9 mouse cellular contexts compared by ENCODE assay signal in genomic region chr11:60141285-60141608, GRCm38 (mm10). TPM values are rescaled to one million over a fixed set of nuclear protein-coding genes. Genes with fewer than 3 reads are reported as not detected.
DNase-seq lines count a peak whose midpoint lies in the region; ATAC-seq and TF ChIP-seq lines count a peak whose summit lies in the region.
"Had no signal": no experiment of that assay in that cellular context is flagged by ENCODE, and none has a peak within 500 bp of the region (broad histone marks: within the 10 kb centered on the region; RNA-seq: fewer than 3 reads in every experiment).

No protein-coding gene starts in this region.

- TF ChIP-seq CTCF in kidney, postnatal 0 days (IDR thresholded peaks at IDR 0.05; ENCODE audit: low read depth) = no peak
- TF ChIP-seq CTCF in midbrain, postnatal 0 days (IDR thresholded peaks at IDR 0.05) = no peak

- H3K27ac ChIP-seq in kidney, postnatal 0 days = no peak overlapping the region
- H3K27ac ChIP-seq in hindbrain, embryonic 16.5 days (ENCODE audit: low read depth, low read length) = peak overlapping the region; percentile 76
- peak overlapping the region; percentile 65 for H3K27ac ChIP-seq in midbrain, postnatal 0 days (ENCODE audit: low read depth, low read length)

- DNase-seq in kidney, postnatal 0 days (ENCODE audit: low spot score) = peak; percentile 25
- DNase-seq in kidney, postnatal 10 days = no peak
- peak; percentile 37 to 43 for DNase-seq in cerebellum, postnatal 14 days
- peak; percentile 23 for DNase-seq in midbrain, postnatal 0 days (ENCODE audit: low spot score)
- no peak for DNase-seq in lung, postnatal 14 days
- no peak for DNase-seq in urinary bladder, postnatal 4 days (ENCODE audit: low spot score in 2 of 2)

- H3K4me1 ChIP-seq in kidney, postnatal 0 days (replicated peaks; ENCODE audit: insufficient read depth, low read length) = peaks cover 23% of the 10 kb centered on the region
- H3K4me1 ChIP-seq in hindbrain, embryonic 16.5 days (ENCODE audit: control insufficient read depth, insufficient read depth, low read depth, low read length) = peaks cover 49% of the 10 kb centered on the region
- H3K4me1 ChIP-seq in midbrain, postnatal 0 days (ENCODE audit: insufficient read depth, low read length) = peaks cover 39% of the 10 kb centered on the region; the same call in 1 of the 2 replicates

- peak overlapping the region; percentile 98 for H3K4me2 ChIP-seq in kidney, postnatal 0 days (ENCODE audit: low read length)
- peak overlapping the region; percentile 84 for H3K4me2 ChIP-seq in hindbrain, embryonic 16.5 days (ENCODE audit: low read length)
- peak overlapping the region; percentile 87 for H3K4me2 ChIP-seq in midbrain, postnatal 0 days (ENCODE audit: low read depth, low read length, poor library complexity, severe bottlenecking)

- no peaks in the 10 kb centered on the region for H3K27me3 ChIP-seq in kidney, postnatal 0 days (ENCODE audit: insufficient read depth, low read length)
- no peaks in the 10 kb centered on the region for H3K27me3 ChIP-seq in hindbrain, embryonic 16.5 days (replicated peaks; ENCODE audit: control insufficient read depth, insufficient read depth, low read length)
- H3K27me3 ChIP-seq in midbrain, postnatal 0 days (ENCODE audit: insufficient read depth, low read length) = no peaks in the 10 kb centered on the region
- H3K27me3 ChIP-seq: Patski had no signal

- H3K9ac ChIP-seq in kidney, postnatal 0 days (ENCODE audit: low read depth, low read length) = no peak overlapping the region
- peak overlapping the region; percentile 74 for H3K9ac ChIP-seq in hindbrain, embryonic 16.5 days (ENCODE audit: low read depth, low read length)
- H3K9ac ChIP-seq in midbrain, postnatal 0 days (replicated peaks; ENCODE audit: low read length, poor library complexity, severe bottlenecking) = peak overlapping the region; percentile 57

- H3K9me3 ChIP-seq in kidney, postnatal 0 days (replicated peaks; ENCODE audit: low read length) = no peaks in the 10 kb centered on the region
- no peaks in the 10 kb centered on the region for H3K9me3 ChIP-seq in hindbrain, embryonic 16.5 days (ENCODE audit: control insufficient read depth, low read length)
- H3K9me3 ChIP-seq in midbrain, postnatal 0 days (ENCODE audit: low read length) = no peaks in the 10 kb centered on the region

- WGBS in kidney, postnatal 0 days = 22% methylated on average over 7 of the region's 7 CpGs
- 8% methylated on average over 7 of the region's 7 CpGs for WGBS in hindbrain, embryonic 16.5 days
- WGBS in midbrain, postnatal 0 days = 4% methylated on average over 7 of the region's 7 CpGs

- no peak for ATAC-seq in kidney, postnatal 0 days (replicated peaks; ENCODE audit: low FRiP score, low read depth)
- peak; percentile 19; the same call in 1 of the 2 replicates for ATAC-seq in hindbrain, embryonic 16.5 days
- ATAC-seq in midbrain, postnatal 0 days (ENCODE audit: low FRiP score) = peak; percentile 17; the same call in 1 of the 2 replicates
- no peak for ATAC-seq in erythroid progenitor cell, adult 5-6 weeks (replicated peaks; ENCODE audit: low FRiP score, poor library complexity, severe bottlenecking)
- ATAC-seq: Patski had no signal

- peak overlapping the region; percentile 59 for H3K4me3 ChIP-seq in kidney, postnatal 0 days (replicated peaks; ENCODE audit: low read depth, low read length)
- peak overlapping the region; percentile 70 for H3K4me3 ChIP-seq in hindbrain, embryonic 16.5 days (ENCODE audit: low read length)
- H3K4me3 ChIP-seq in midbrain, postnatal 0 days (ENCODE audit: low read depth, low read length) = peak overlapping the region; percentile 78

- 0 out of 2 replicates have a peak, but pooled peaks cover 6% of the 10 kb centered on the region for H3K36me3 ChIP-seq in kidney, postnatal 0 days (ENCODE audit: insufficient read depth, low read length)
- no peaks in the 10 kb centered on the region for H3K36me3 ChIP-seq in hindbrain, embryonic 16.5 days (ENCODE audit: control insufficient read depth, insufficient read depth, low read length)
- H3K36me3 ChIP-seq in midbrain, postnatal 0 days (ENCODE audit: insufficient read depth, low read length) = peaks cover 12% of the 10 kb centered on the region

RNA-seq across cellular contexts. Expression of gene Rai1, which starts 36.4 kb away (rescaled TPM):
- polyA plus RNA-seq in kidney, postnatal 0 days (2015; fragmentation: Nextera tagmentation; extraction: Ambion mirVana) = 14.6 and 15.2 TPM in 2 replicates
- 24.3 and 28.0 TPM in 2 replicates for polyA plus RNA-seq in hindbrain, embryonic 16.5 days (2015; fragmentation: Nextera tagmentation; extraction: Ambion mirVana)
- total RNA-seq in midbrain, postnatal 0 days (2014; rRNA removed) = 50.7 and 66.8 TPM in 2 replicates
- 20.1 and 22.0 TPM in 2 replicates for polyA plus RNA-seq in midbrain, postnatal 0 days (2015; fragmentation: Nextera tagmentation; extraction: Ambion mirVana)
- 5.8 and 7.1 TPM in 2 replicates for total RNA-seq in erythroid progenitor cell, adult 5-6 weeks (2015; ENCODE audit: low replicate concordance)
- total RNA-seq in erythroid progenitor cell, adult 5-6 weeks (2017; ENCODE audit: low replicate concordance) = 0.77 and 3.0 TPM in 2 replicates

Comparison
In these comparisons a context has a peak if more than half of its experiments do, and no peak if none do; other contexts are left out.
1. DNase-seq: peak in kidney, postnatal 0 days (single experiment), cerebellum, postnatal 14 days (2 of 2) and midbrain, postnatal 0 days (single experiment); none in kidney, postnatal 10 days (single experiment), lung, postnatal 14 days (single experiment) and urinary bladder, postnatal 4 days (0 of 2).
2. ATAC-seq: peak in hindbrain, embryonic 16.5 days (single experiment) and midbrain, postnatal 0 days (single experiment); none in kidney, postnatal 0 days (single experiment) and erythroid progenitor cell, adult 5-6 weeks (single experiment).
3. Peak in every context shown above with its lines, with median percentiles within 50 percentile points of each other: H3K4me2 ChIP-seq and H3K4me3 ChIP-seq.